ENCODE assay signal across 8 mouse cellular contexts in the genomic region with DNA sequence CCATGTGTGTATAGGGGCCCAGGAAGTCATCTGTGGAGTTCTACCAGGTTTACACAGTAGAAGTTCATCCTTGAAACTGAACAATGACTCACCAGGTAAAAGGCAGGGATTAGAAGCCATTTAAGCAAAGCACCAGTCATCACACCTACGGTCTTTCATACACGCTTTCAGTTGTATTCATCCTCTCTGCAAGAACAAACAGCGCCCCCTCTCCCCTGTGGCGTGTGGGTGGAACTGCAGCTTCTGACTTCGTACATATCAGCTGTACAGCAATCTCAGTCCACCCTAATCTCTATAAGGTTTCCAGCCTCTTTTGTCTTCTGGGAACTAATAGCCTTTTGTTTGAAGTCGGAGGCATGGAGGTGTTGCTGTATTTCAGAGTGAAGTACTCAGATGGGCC.
DNase-seq lines count a peak whose midpoint lies in the region; ATAC-seq and TF ChIP-seq lines count a peak whose summit lies in the region.

No protein-coding gene starts in this region.

- H3K4me1 ChIP-seq in kidney, adult 2 months (ENCODE audit: control insufficient read depth, insufficient read depth, low read length): no peaks in the 10 kb centered on the region
- no peaks in the 10 kb centered on the region for H3K4me1 ChIP-seq in kidney, embryonic 15.5 days
- H3K4me1 ChIP-seq in embryonic facial prominence, embryonic 11.5 days (ENCODE audit: control insufficient read depth, insufficient read depth, low read length): no peaks in the 10 kb centered on the region

- no peaks in the 10 kb centered on the region; the same call in 1 of the 2 replicates for H3K27me3 ChIP-seq in kidney, adult 2 months (replicated peaks; ENCODE audit: control insufficient read depth, insufficient read depth, low read length)
- no peaks in the 10 kb centered on the region for H3K27me3 ChIP-seq in kidney, embryonic 15.5 days
- H3K27me3 ChIP-seq in embryonic facial prominence, embryonic 11.5 days (ENCODE audit: control insufficient read depth, insufficient read depth, low read length): no peaks in the 10 kb centered on the region

- TF ChIP-seq CTCF in kidney, adult 2 months (conservative IDR thresholded peaks at IDR 0.05; ENCODE audit: insufficient read depth, insufficient read length, low read depth, low read length): peak; percentile 54

- WGBS in kidney, adult 2 months: 60% methylated on average over 6 of the region's 6 CpGs
- WGBS in kidney, embryonic 15.5 days: 67% methylated on average over 6 of the region's 6 CpGs
- 57% methylated on average over 6 of the region's 6 CpGs for WGBS in embryonic facial prominence, embryonic 11.5 days

- no peak for TF ChIP-seq POLR2A in kidney, adult 2 months (IDR thresholded peaks at IDR 0.05; ENCODE audit: low read depth, low read length)

- no peak overlapping the region for H3K4me3 ChIP-seq in kidney, adult 2 months (ENCODE audit: insufficient read depth, low read depth, low read length)
- no peak overlapping the region for H3K4me3 ChIP-seq in kidney, embryonic 15.5 days (replicated peaks)
- no peak overlapping the region for H3K4me3 ChIP-seq in embryonic facial prominence, embryonic 11.5 days (ENCODE audit: low read depth, low read length)

- ATAC-seq in kidney, embryonic 15.5 days (replicated peaks; ENCODE audit: low FRiP score): no peak
- no peak for ATAC-seq in embryonic facial prominence, embryonic 11.5 days (replicated peaks; ENCODE audit: insufficient number of reproducible peaks, low FRiP score, low TSS enrichment, low read depth)

- no peaks in the 10 kb centered on the region for H3K36me3 ChIP-seq in kidney, adult 2 months (ENCODE audit: control insufficient read depth, insufficient read depth, low read length)
- H3K36me3 ChIP-seq in kidney, embryonic 15.5 days: no peaks in the 10 kb centered on the region
- no peaks in the 10 kb centered on the region for H3K36me3 ChIP-seq in embryonic facial prominence, embryonic 11.5 days (replicated peaks; ENCODE audit: control insufficient read depth, insufficient read depth, low read depth, low read length)

- peak; percentile 16 for DNase-seq in kidney, adult 2 months
- peak; percentile 47 to 56 for DNase-seq in CD8-positive naive resting alpha-beta T cell, adult 2 months (ENCODE audit: low read depth in 2 of 2, low spot score in 2 of 2)
- DNase-seq in T-cell, adult 2 months (ENCODE audit: low spot score): peak; percentile 58
- DNase-seq in embryonic facial prominence, embryonic 11.5 days (ENCODE audit: low spot score): peak; percentile 52
- DNase-seq in naive thymus-derived CD4-positive, alpha-beta T cell, adult 2 months (ENCODE audit: low read depth): peak; percentile 74
- peak; percentile 63 to 82 for DNase-seq in thymus, postnatal 10 days (ENCODE audit: low spot score in 2 of 2)
- DNase-seq in adrenal gland, adult 18-20 months (ENCODE audit: low spot score in 2 of 2): no peak

- H3K27ac ChIP-seq in kidney, adult 2 months (ENCODE audit: insufficient read depth, low read depth, low read length): no peak overlapping the region
- H3K27ac ChIP-seq in kidney, embryonic 15.5 days: no peak overlapping the region
- no peak overlapping the region for H3K27ac ChIP-seq in embryonic facial prominence, embryonic 11.5 days (replicated peaks; ENCODE audit: low read depth, low read length)

- no peak overlapping the region for H3K9ac ChIP-seq in kidney, embryonic 15.5 days
- H3K9ac ChIP-seq in embryonic facial prominence, embryonic 11.5 days (replicated peaks; ENCODE audit: low read length): no peak overlapping the region

- H3K4me2 ChIP-seq in kidney, embryonic 15.5 days: no peak overlapping the region
- H3K4me2 ChIP-seq in embryonic facial prominence, embryonic 11.5 days (ENCODE audit: low read depth, low read length): no peak overlapping the region

- H3K9me3 ChIP-seq in kidney, embryonic 15.5 days (replicated peaks): no peaks in the 10 kb centered on the region
- no peaks in the 10 kb centered on the region for H3K9me3 ChIP-seq in embryonic facial prominence, embryonic 11.5 days (replicated peaks; ENCODE audit: control insufficient read depth, low read length)

Comparison
In these comparisons a context has a peak if more than half of its experiments do, and no peak if none do; other contexts are left out.
1. DNase-seq: peak in kidney, adult 2 months (single experiment), CD8-positive naive resting alpha-beta T cell, adult 2 months (2 of 2), T-cell, adult 2 months (single experiment), embryonic facial prominence, embryonic 11.5 days (single experiment), naive thymus-derived CD4-positive, alpha-beta T cell, adult 2 months (single experiment) and thymus, postnatal 10 days (2 of 2); none in adrenal gland, adult 18-20 months (0 of 2).